In genomic region chr9:23462949-23463608, GRCm38 (mm10) we compare ENCODE assay signal across 9 mouse cellular contexts.
DNase-seq lines count a peak whose midpoint lies in the region; ATAC-seq lines count a peak whose summit lies in the region.
"Had no signal": no experiment of that assay in that cellular context is flagged by ENCODE, and none has a peak within 500 bp of the region (broad histone marks: within the 10 kb centered on the region; RNA-seq: fewer than 3 reads in every experiment).

No protein-coding gene starts in this region.

- H3K36me3 ChIP-seq in neural tube, embryonic 15.5 days, result no peaks in the 10 kb centered on the region
- H3K36me3 ChIP-seq: liver, embryonic 13.5 days had no signal

- WGBS in neural tube, embryonic 15.5 days, result 44% methylated on average over 3 of the region's 3 CpGs

- no peaks in the 10 kb centered on the region for H3K27me3 ChIP-seq in neural tube, embryonic 15.5 days (replicated peaks)
- H3K27me3 ChIP-seq: liver, embryonic 13.5 days had no signal

- peak; percentile 83 for ATAC-seq in neural tube, embryonic 15.5 days (ENCODE audit: low FRiP score)
- no peak for ATAC-seq in CD4-positive, CD25-positive, alpha-beta regulatory T cell, adult 4 months

- peak; percentile 6 for DNase-seq in kidney, adult 9 months
- no peak for DNase-seq in kidney, adult 18-20 months
- peak; percentile 1 for DNase-seq in WW6 (ENCODE audit: low read depth, low spot score)
- DNase-seq in frontal cortex, adult 2 months (ENCODE audit: extremely low spot score in 1 of 2, low spot score in 1 of 2), result peak; percentile 50 to 83
- peak; percentile 13 to 33 for DNase-seq in layer of hippocampus, postnatal 36 days
- no peak for DNase-seq in spleen, postnatal 14 days (ENCODE audit: low spot score in 2 of 2)
- DNase-seq: liver, embryonic 13.5 days had no signal

- H3K4me1 ChIP-seq in neural tube, embryonic 15.5 days, result no peaks in the 10 kb centered on the region
- H3K4me1 ChIP-seq: liver, embryonic 13.5 days had no signal

- no peak overlapping the region for H3K27ac ChIP-seq in neural tube, embryonic 15.5 days (replicated peaks)
- H3K27ac ChIP-seq: liver, embryonic 13.5 days had no signal

- no peaks in the 10 kb centered on the region for H3K9me3 ChIP-seq in neural tube, embryonic 15.5 days (replicated peaks)
- H3K9me3 ChIP-seq: liver, embryonic 13.5 days had no signal

- no peak overlapping the region for H3K9ac ChIP-seq in neural tube, embryonic 15.5 days (replicated peaks)
- H3K9ac ChIP-seq: liver, embryonic 13.5 days had no signal

- H3K4me3 ChIP-seq in neural tube, embryonic 15.5 days (replicated peaks), result no peak overlapping the region
- H3K4me3 ChIP-seq: liver, embryonic 13.5 days had no signal

- H3K4me2 ChIP-seq in neural tube, embryonic 15.5 days, result no peak overlapping the region
- H3K4me2 ChIP-seq: liver, embryonic 13.5 days had no signal

Comparison
In these comparisons a context has a peak if more than half of its experiments do, and no peak if none do; other contexts are left out.
1. DNase-seq: peak in kidney, adult 9 months (single experiment), WW6 (single experiment), frontal cortex, adult 2 months (2 of 2) and layer of hippocampus, postnatal 36 days (2 of 2); none in kidney, adult 18-20 months (single experiment) and spleen, postnatal 14 days (0 of 2).